Mouse (Mus musculus) olfactory bulb, adult 2 months (tissue): ENCODE results near the gene Nrp1. TPM values are rescaled to one million over a fixed set of nuclear protein-coding genes. Genes with fewer than 3 reads are reported as not detected.

Experiments
- H3K27ac ChIP-seq: fragments of 200-500 bp; 2 replicates; pipeline ENCODE4 v1.5.1; 2012; ENCODE audit warnings: low read depth, low read length; ENCODE audit not compliant: insufficient read depth
- H3K4me1 ChIP-seq: fragments of 200-500 bp; 2 replicates; pipeline ENCODE4 v1.6.1; 2012; ENCODE audit warnings: low read length; ENCODE audit not compliant: control insufficient read depth, insufficient read depth
- H3K4me3 ChIP-seq: fragments of 200-500 bp; 2 replicates; pipeline ENCODE4 v1.5.1; 2012; ENCODE audit warnings: mild to moderate bottlenecking, low read depth, low read length, moderate library complexity; ENCODE audit not compliant: insufficient read depth
- CTCF ChIP-seq: fragments of 200-500 bp; IDR thresholded peaks from 2 replicates; pipeline ENCODE4 v1.5.1; 2012; ENCODE audit warnings: low read depth, mild to moderate bottlenecking, low read length, moderate library complexity; ENCODE audit not compliant: insufficient read depth
- POLR2A ChIP-seq: fragments of 200-500 bp; IDR thresholded peaks from 2 replicates; pipeline ENCODE4 v1.6.1; 2012; ENCODE audit warnings: mild to moderate bottlenecking, low read depth, low read length, moderate library complexity; ENCODE audit not compliant: insufficient read depth
- whole genome bisulfite sequencing: fragments of 180-500 bp; shearing (Covaris S2); methylation state at CpG from one replicate; pipeline ENCODE4 v1.1.7; 2018; 5-methylcytosine and 5-hydroxymethylcytosine counted together
- polyA plus RNA-seq: library from polyadenylated mRNA; stranded (reverse); fragments of >200 nt; gene quantifications from 2 replicates; pipeline ENCODE4 v1.2.4, GENCODE M21; 2012; ENCODE audit warnings: low replicate concordance; ENCODE audit not compliant: missing spikeins, insufficient read depth, insufficient read length

The Nrp1 gene
- polyA plus RNA-seq, 1 experiment = not detected

- 87% methylated on average over 7 of the region's 7 CpGs for WGBS
- H3K4me3 ChIP-seq = no peak overlapping the region
- TF ChIP-seq POLR2A (no peak), CTCF (no peak)
- H3K27ac ChIP-seq = no peak overlapping the region
- no peaks in the 10 kb centered on the region for H3K4me1 ChIP-seq
These were observed 66.4 kb downstream of the Nrp1 start for GRCm38 (mm10) chr8:128424626-128425333.

GRCm38 (mm10) chr8:128427071-128427470 lies 68.7 kb downstream of the Nrp1 start:
- 35% methylated on average over 3 of the region's 3 CpGs for WGBS
- Histone ChIP-seq H3K27ac (no peak overlapping the region), H3K4me1 (no peaks in the 10 kb centered on the region), H3K4me3 (no peak overlapping the region)
- TF ChIP-seq CTCF = no peak
- no peak for TF ChIP-seq POLR2A

- WGBS = 46% methylated on average over 1 of the region's 1 CpGs
- Histone ChIP-seq H3K4me1 (no peaks in the 10 kb centered on the region), H3K4me3 (no peak overlapping the region), H3K27ac (no peak overlapping the region)
- no peak for TF ChIP-seq POLR2A
These were observed 70.6 kb downstream of the Nrp1 start for GRCm38 (mm10) chr8:128428971-128429370.

GRCm38 (mm10) chr8:128431082-128431481 lies 72.7 kb downstream of the Nrp1 start:
- Histone ChIP-seq H3K4me1 (no peaks in the 10 kb centered on the region), H3K27ac (no peak overlapping the region), H3K4me3 (no peak overlapping the region)
- no peak for TF ChIP-seq POLR2A
- no peak for TF ChIP-seq CTCF
- 86% methylated on average over 1 of the region's 1 CpGs for WGBS

GRCm38 (mm10) chr8:128435749-128436148 lies 77.3 kb downstream of the Nrp1 start:
- 89% methylated on average over 4 of the region's 4 CpGs for WGBS
- H3K4me1 ChIP-seq = no peaks in the 10 kb centered on the region
- H3K4me3 ChIP-seq = no peak overlapping the region
- TF ChIP-seq POLR2A = no peak
- TF ChIP-seq CTCF = no peak
- no peak overlapping the region for H3K27ac ChIP-seq

GRCm38 (mm10) chr8:128437156-128437825 lies 78.9 kb downstream of the Nrp1 start:
- TF ChIP-seq POLR2A (no peak), CTCF (no peak)
- Histone ChIP-seq H3K27ac (no peak overlapping the region), H3K4me3 (no peak overlapping the region), H3K4me1 (no peaks in the 10 kb centered on the region)
- WGBS = 64% methylated on average over 12 of the region's 12 CpGs

GRCm38 (mm10) chr8:128441407-128441806 lies 83.0 kb downstream of the Nrp1 start:
- no peak overlapping the region for H3K27ac ChIP-seq
- 97% methylated on average over 1 of the region's 1 CpGs for WGBS
- no peak overlapping the region for H3K4me3 ChIP-seq
- TF ChIP-seq POLR2A = no peak
- no peaks in the 10 kb centered on the region for H3K4me1 ChIP-seq

- Histone ChIP-seq H3K4me1 (no peaks in the 10 kb centered on the region), H3K4me3 (no peak overlapping the region), H3K27ac (no peak overlapping the region)
- WGBS = 44% methylated on average over 4 of the region's 4 CpGs
- no peak for TF ChIP-seq POLR2A
- TF ChIP-seq CTCF = no peak
These were observed 87.2 kb downstream of the Nrp1 start for GRCm38 (mm10) chr8:128445596-128445995.

- Histone ChIP-seq H3K27ac (no peak overlapping the region), H3K4me3 (no peak overlapping the region), H3K4me1 (no peaks in the 10 kb centered on the region)
- WGBS = 93% methylated on average over 3 of the region's 3 CpGs
- TF ChIP-seq CTCF (no peak), POLR2A (no peak)
These were observed 88.2 kb downstream of the Nrp1 start for GRCm38 (mm10) chr8:128446636-128447035.

GRCm38 (mm10) chr8:128447320-128447719 lies 88.9 kb downstream of the Nrp1 start:
- Histone ChIP-seq H3K27ac (no peak overlapping the region), H3K4me1 (no peaks in the 10 kb centered on the region), H3K4me3 (no peak overlapping the region)
- TF ChIP-seq CTCF (no peak), POLR2A (no peak)
- 99% methylated on average over 3 of the region's 3 CpGs for WGBS
